Mouse (Mus musculus) kidney, embryonic 16.5 days (tissue): ENCODE data around the gene Lrfn1. TPM values are rescaled to one million over a fixed set of nuclear protein-coding genes. Genes with fewer than 3 reads are reported as not detected.
"Not testable (repeated sequence)": the region's sequence is repeated elsewhere in the genome, so short reads cannot be mapped to it uniquely, and the experiment has no call there.

ENCODE experiments used
- ATAC-seq: fragments of 200-750 bp; cut with Nextera tagmentation; 2 replicates; pipeline ENCODE4 v1.8.0; 2017; ENCODE audit warnings: moderate TSS enrichment; ENCODE audit not compliant: low FRiP score, low TSS enrichment
- H3K27ac ChIP-seq: fragments of 300-500 bp; sonication (generic); 2 replicates; pipeline ENCODE4 v1.5.1; 2014; ENCODE audit warnings: low read length
- H3K27me3 ChIP-seq: fragments of 300-500 bp; sonication (generic); 2 replicates; pipeline ENCODE4 v1.6.1; 2014; ENCODE audit warnings: low read length, control low read depth, mixed read lengths; ENCODE audit not compliant: insufficient read depth
- H3K36me3 ChIP-seq: fragments of 300-500 bp; sonication (generic); 2 replicates; pipeline ENCODE4 v1.6.1; 2014; ENCODE audit warnings: low read length, control low read depth, mixed read lengths; ENCODE audit not compliant: insufficient read depth
- H3K4me1 ChIP-seq: fragments of 300-500 bp; sonication (generic); 2 replicates; pipeline ENCODE4 v1.6.1; 2014; ENCODE audit warnings: low read length, control low read depth, mixed read lengths; ENCODE audit not compliant: insufficient read depth
- H3K4me2 ChIP-seq: fragments of 300-500 bp; sonication (generic); replicated peaks from 2 replicates; pipeline ENCODE4 v1.6.1; 2014; ENCODE audit warnings: low read depth, low read length
- H3K4me3 ChIP-seq: fragments of 300-500 bp; sonication (generic); 2 replicates; pipeline ENCODE4 v1.5.1; 2014; ENCODE audit warnings: mild to moderate bottlenecking, low read length
- H3K9ac ChIP-seq: fragments of 300-500 bp; sonication (generic); replicated peaks from 2 replicates; pipeline ENCODE4 v1.6.1; 2014; ENCODE audit warnings: low read length
- H3K9me3 ChIP-seq: fragments of 300-500 bp; sonication (generic); 2 replicates; pipeline ENCODE4 v1.6.1; 2016; ENCODE audit warnings: low read length, control low read depth
- WGBS: fragments of 180-500 bp; shearing (Covaris S2); extraction: QIAGEN DNeasy Blood & Tissue Kit; methylation state at CpG from one replicate; pipeline ENCODE4 v1.1.7; 2014; 5-methylcytosine and 5-hydroxymethylcytosine counted together
- polyA plus RNA-seq: library from polyadenylated mRNA; unstranded; fragments of >200 nt; fragmentation: Nextera tagmentation; extraction: Ambion mirVana; gene quantifications from 2 replicates; pipeline ENCODE4 v1.2.1, GENCODE M21; 2015

Lrfn1 gene
- polyA plus RNA-seq, 1 experiment from 2014 or later, result 2.2 TPM

GRCm38 (mm10) chr7:28492310-28492709 lies 40.5 kb downstream of the Lrfn1 start:
- H3K9ac ChIP-seq, result no peak overlapping the region
- H3K27ac ChIP-seq, result no peak overlapping the region
- H3K27me3 ChIP-seq, result no peaks in the 10 kb centered on the region
- WGBS, result 91% methylated on average over 8 of the region's 8 CpGs
- peaks cover 11% of the 10 kb centered on the region for H3K4me1 ChIP-seq
- no peaks in the 10 kb centered on the region for H3K9me3 ChIP-seq
- H3K4me2 ChIP-seq, result no peak overlapping the region
- H3K4me3 ChIP-seq, result no peak overlapping the region
- ATAC-seq, result no peak
- H3K36me3 ChIP-seq, result no peaks in the 10 kb centered on the region

DNA sequence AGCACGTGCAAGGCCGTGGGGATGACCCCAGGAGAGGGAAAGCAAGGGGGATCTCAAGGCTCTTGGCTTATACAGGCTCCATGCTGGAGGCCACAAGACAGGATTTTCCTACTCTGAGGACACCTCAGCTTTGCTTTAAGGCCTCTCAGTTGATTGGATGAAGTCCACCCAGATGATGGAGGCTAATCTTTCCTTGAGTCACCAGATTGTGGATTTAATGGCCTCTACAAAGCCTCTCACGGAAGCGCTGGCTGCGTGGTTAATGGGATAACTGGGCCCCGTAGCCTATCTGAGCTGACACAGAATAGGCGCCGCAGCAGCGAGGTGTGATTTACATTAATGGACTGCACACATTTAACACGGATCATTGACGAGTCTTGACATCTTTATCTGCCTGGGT lies 43.6 kb downstream of the Lrfn1 start:
- Histone ChIP-seq H3K4me2 (no peak overlapping the region), H3K27me3 (no peaks in the 10 kb centered on the region), H3K36me3 (no peaks in the 10 kb centered on the region), H3K4me3 (no peak overlapping the region), H3K9ac (no peak overlapping the region), H3K9me3 (no peaks in the 10 kb centered on the region), H3K4me1 (no peaks in the 10 kb centered on the region), H3K27ac (no peak overlapping the region)
- 51% methylated on average over 11 of the region's 11 CpGs for WGBS
- ATAC-seq, result no peak

DNA sequence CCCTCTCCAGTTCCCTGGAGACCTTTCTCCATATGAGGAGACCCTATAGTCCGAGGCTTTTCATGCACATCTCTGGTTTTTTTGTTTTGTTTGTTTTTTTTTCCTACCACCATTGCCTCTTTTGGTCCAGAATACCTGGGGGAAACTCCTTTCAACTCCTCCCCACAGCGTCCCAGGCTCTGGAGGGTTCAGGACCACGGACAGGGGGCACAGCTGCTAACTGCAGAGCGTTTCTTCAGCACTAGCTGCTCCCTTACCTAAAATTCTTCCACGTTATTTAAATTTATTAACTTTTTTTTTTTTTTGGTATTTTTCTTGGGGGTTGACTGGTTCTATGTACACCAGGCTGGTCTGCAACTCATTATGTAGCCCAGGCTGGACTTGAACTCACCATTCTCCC lies 53.8 kb downstream of the Lrfn1 start:
- H3K9me3 ChIP-seq, result no peaks in the 10 kb centered on the region; the same call in 1 of the 2 replicates
- no peaks in the 10 kb centered on the region for H3K36me3 ChIP-seq
- H3K9ac ChIP-seq, result no peak overlapping the region
- no peaks in the 10 kb centered on the region for H3K27me3 ChIP-seq
- no peak overlapping the region for H3K4me3 ChIP-seq
- ATAC-seq, result no peak
- no peak overlapping the region for H3K27ac ChIP-seq
- 5% methylated on average over 5 of the region's 5 CpGs for WGBS
- H3K4me1 ChIP-seq, result no peaks in the 10 kb centered on the region
- no peak overlapping the region for H3K4me2 ChIP-seq

- H3K9ac ChIP-seq, H3K27me3 ChIP-seq, H3K9me3 ChIP-seq, H3K4me2 ChIP-seq, H3K4me3 ChIP-seq, H3K4me1 ChIP-seq, H3K27ac ChIP-seq, H3K36me3 ChIP-seq, ATAC-seq: not testable (repeated sequence)
- WGBS, result 80% methylated on average over 1 of the region's 2 CpGs
Measured at GRCm38 (mm10) chr7:28509121-28509520, 57.3 kb downstream of the Lrfn1 start.

GRCm38 (mm10) chr7:28510405-28510974 lies 58.7 kb downstream of the Lrfn1 start, which contains the start of gene Ifnl2:
Gene Ifnl2, minus strand, starts transcription at chr7:28510455.
- not testable (repeated sequence) for H3K36me3 ChIP-seq, H3K27ac ChIP-seq, H3K9ac ChIP-seq, H3K9me3 ChIP-seq, H3K4me3 ChIP-seq, H3K4me1 ChIP-seq, H3K27me3 ChIP-seq, ATAC-seq, H3K4me2 ChIP-seq
- WGBS, result 62% methylated on average over 8 of the region's 8 CpGs

DNA sequence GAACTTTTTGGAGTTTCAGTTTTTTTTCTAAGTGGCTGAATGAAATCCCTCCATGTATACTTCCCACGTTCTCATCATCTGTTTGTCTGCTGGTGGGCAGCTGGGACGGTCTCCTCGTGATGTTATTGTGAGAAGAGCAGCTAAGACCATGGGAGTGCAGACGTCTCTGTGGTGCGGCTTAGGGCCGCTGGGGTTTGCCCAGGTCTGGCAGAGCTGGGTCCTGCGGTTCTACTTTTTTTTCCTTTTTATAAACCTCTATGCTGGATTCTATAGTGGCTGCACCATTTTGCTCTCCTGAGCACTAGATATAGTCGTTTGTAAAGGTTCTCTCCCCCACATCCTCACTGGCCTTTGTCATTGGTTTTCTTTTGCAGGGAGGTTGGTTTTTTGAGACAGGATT lies 59.7 kb downstream of the Lrfn1 start:
- no peak overlapping the region for H3K9ac ChIP-seq
- no peak overlapping the region for H3K27ac ChIP-seq
- no peaks in the 10 kb centered on the region for H3K27me3 ChIP-seq
- no peak overlapping the region for H3K4me2 ChIP-seq
- no peaks in the 10 kb centered on the region for H3K4me1 ChIP-seq
- no peak overlapping the region for H3K4me3 ChIP-seq
- WGBS, result 70% methylated on average over 8 of the region's 8 CpGs
- ATAC-seq, result no peak
- no peaks in the 10 kb centered on the region for H3K9me3 ChIP-seq
- no peaks in the 10 kb centered on the region for H3K36me3 ChIP-seq

Other genes with a start within 250 kb of the Lrfn1 start
- 0.85 and 1.2 TPM in 2 replicates for gene Eid2, start 184.1 kb upstream of the Lrfn1 start, polyA plus RNA-seq
- 9.2 and 9.9 TPM in 2 replicates for gene Eid2b, start 174.2 kb upstream of the Lrfn1 start, polyA plus RNA-seq
- 0.41 and 0.74 TPM in 2 replicates for gene Selenov, start 160.8 kb upstream of the Lrfn1 start, polyA plus RNA-seq
- 0.50 and 0.68 TPM in 2 replicates for gene Dll3, start 149.7 kb upstream of the Lrfn1 start, polyA plus RNA-seq
- 162 and 169 TPM in 2 replicates for gene Timm50, start 139.9 kb upstream of the Lrfn1 start, polyA plus RNA-seq
- gene Supt5, start 113.2 kb upstream of the Lrfn1 start, polyA plus RNA-seq, result 106 and 109 TPM in 2 replicates
- gene Rps16, start 101.3 kb upstream of the Lrfn1 start, polyA plus RNA-seq, result 840 and 918 TPM in 2 replicates
- 69.1 and 83.3 TPM in 2 replicates for gene Plekhg2, start 79.4 kb upstream of the Lrfn1 start, polyA plus RNA-seq
- 16.1 and 18.4 TPM in 2 replicates for gene Zfp36, start 71.7 kb upstream of the Lrfn1 start, polyA plus RNA-seq
- gene Med29, start 59.3 kb upstream of the Lrfn1 start, polyA plus RNA-seq, result 52.9 and 55.9 TPM in 2 replicates
- 97.4 and 108 TPM in 2 replicates for gene Paf1, start 59.0 kb upstream of the Lrfn1 start, polyA plus RNA-seq
- gene Gmfg, start 14.5 kb upstream of the Lrfn1 start, polyA plus RNA-seq, result 13.6 and 15.5 TPM in 2 replicates
- gene Ifnl2, start 58.5 kb downstream of the Lrfn1 start, polyA plus RNA-seq, result not detected in 2 replicates
- not detected in 2 replicates for gene Ifnl3, start 70.9 kb downstream of the Lrfn1 start, polyA plus RNA-seq
- gene Sycn, start 88.9 kb downstream of the Lrfn1 start, polyA plus RNA-seq, result not detected in 2 replicates
- 0.18 TPM in 1 of 2 replicates, not detected in the other for gene Nccrp1, start 95.3 kb downstream of the Lrfn1 start, polyA plus RNA-seq
- 16.7 and 20.7 TPM in 2 replicates for gene Samd4b, start 146.2 kb downstream of the Lrfn1 start, polyA plus RNA-seq
- gene Pak4, start 146.2 kb downstream of the Lrfn1 start, polyA plus RNA-seq, result 78.4 and 79.6 TPM in 2 replicates
- not detected in 2 replicates for gene Acp7, start 179.4 kb downstream of the Lrfn1 start, polyA plus RNA-seq
- 7.0 and 7.2 TPM in 2 replicates for gene Fbxo27, start 240.9 kb downstream of the Lrfn1 start, polyA plus RNA-seq